Mouse (Mus musculus) heart, embryonic 11.5 days (tissue): ENCODE results near the gene Spaca4. TPM values are rescaled to one million over a fixed set of nuclear protein-coding genes. Genes with fewer than 3 reads are reported as not detected.
A peak's percentile ranks its signal among the peaks of the same experiment; 100 is the strongest.

ENCODE experiments used
- ATAC-seq: fragments of 200-750 bp; cut with Nextera tagmentation; replicated peaks from 2 replicates; pipeline ENCODE4 v1.8.0; 2017; ENCODE audit warnings: moderate library complexity; ENCODE audit not compliant: insufficient number of reproducible peaks, low FRiP score, low TSS enrichment
- H3K27ac ChIP-seq: fragments of 300-500 bp; sonication (generic); 2 replicates; pipeline ENCODE4 v1.5.1; 2014; ENCODE audit warnings: mild to moderate bottlenecking, low read depth, low read length
- H3K27me3 ChIP-seq: fragments of 300-500 bp; sonication (generic); 2 replicates; pipeline ENCODE4 v1.6.1; 2014; ENCODE audit warnings: mild to moderate bottlenecking, low read length, mixed read lengths; ENCODE audit not compliant: control insufficient read depth, insufficient read depth
- H3K36me3 ChIP-seq: fragments of 300-500 bp; sonication (generic); 2 replicates; pipeline ENCODE4 v1.6.1; 2014; ENCODE audit warnings: mild to moderate bottlenecking, low read length, moderate library complexity, mixed read lengths; ENCODE audit not compliant: control insufficient read depth, insufficient read depth
- H3K4me1 ChIP-seq: fragments of 300-500 bp; sonication (generic); 2 replicates; pipeline ENCODE4 v1.6.1; 2014; ENCODE audit warnings: low read length; ENCODE audit not compliant: control insufficient read depth, insufficient read depth
- H3K4me2 ChIP-seq: fragments of 300-500 bp; sonication (generic); 2 replicates; pipeline ENCODE4 v1.6.1; 2014; ENCODE audit warnings: mild to moderate bottlenecking, moderate library complexity
- H3K4me3 ChIP-seq: fragments of 300-500 bp; sonication (generic); 2 replicates; pipeline ENCODE4 v1.5.1; 2014; ENCODE audit warnings: low read depth, low read length
- H3K9ac ChIP-seq: fragments of 300-500 bp; sonication (generic); 2 replicates; pipeline ENCODE4 v1.6.1; 2014; ENCODE audit warnings: mild to moderate bottlenecking, low read depth, low read length, moderate library complexity
- H3K9me3 ChIP-seq: fragments of 300-500 bp; sonication (generic); replicated peaks from 2 replicates; pipeline ENCODE4 v1.6.1; 2016; ENCODE audit warnings: low read length; ENCODE audit not compliant: control insufficient read depth
- WGBS: fragments of 180-500 bp; shearing (Covaris S2); extraction: QIAGEN DNeasy Blood & Tissue Kit; methylation state at CpG from one replicate; pipeline ENCODE4 v1.1.7; 2014; ENCODE audit not compliant: insufficient replicate concordance; 5-methylcytosine and 5-hydroxymethylcytosine counted together
- polyA plus RNA-seq: library from polyadenylated mRNA; unstranded; fragments of >200 nt; fragmentation: Nextera tagmentation; extraction: Ambion mirVana; gene quantifications from 2 replicates; pipeline ENCODE4 v1.2.1, GENCODE M21; 2014

Spaca4 gene
- polyA plus RNA-seq, 1 experiment from 2014 or later: not detected

GRCm38 (mm10) chr7:45692364-45692763 lies 33.2 kb downstream of the Spaca4 start:
- H3K36me3 ChIP-seq: no peaks in the 10 kb centered on the region
- 49% methylated on average over 2 of the region's 2 CpGs for WGBS
- ATAC-seq: no peak

GRCm38 (mm10) chr7:45689800-45690199 lies 35.8 kb downstream of the Spaca4 start:
- no peaks in the 10 kb centered on the region for H3K27me3 ChIP-seq
- peak overlapping the region; percentile 17; the same call in 1 of the 2 replicates for H3K4me2 ChIP-seq
- peak overlapping the region; percentile 37 for H3K27ac ChIP-seq
- H3K9me3 ChIP-seq: no peaks in the 10 kb centered on the region
- no peak for ATAC-seq
- H3K9ac ChIP-seq: no peak overlapping the region
- no peaks in the 10 kb centered on the region for H3K36me3 ChIP-seq
- H3K4me3 ChIP-seq: no peak overlapping the region
- H3K4me1 ChIP-seq: peaks cover 20% of the 10 kb centered on the region
- WGBS: 24% methylated on average over 11 of the region's 11 CpGs

More at GRCm38 (mm10) chr7:45692364-45692763, 33.2 kb downstream of the Spaca4 start:
- H3K27me3 ChIP-seq: no peaks in the 10 kb centered on the region
- no peak overlapping the region for H3K9ac ChIP-seq
- no peak overlapping the region for H3K4me2 ChIP-seq
- no peaks in the 10 kb centered on the region for H3K9me3 ChIP-seq
- peaks cover 15% of the 10 kb centered on the region for H3K4me1 ChIP-seq
- no peak overlapping the region for H3K27ac ChIP-seq
- H3K4me3 ChIP-seq: no peak overlapping the region

DNA sequence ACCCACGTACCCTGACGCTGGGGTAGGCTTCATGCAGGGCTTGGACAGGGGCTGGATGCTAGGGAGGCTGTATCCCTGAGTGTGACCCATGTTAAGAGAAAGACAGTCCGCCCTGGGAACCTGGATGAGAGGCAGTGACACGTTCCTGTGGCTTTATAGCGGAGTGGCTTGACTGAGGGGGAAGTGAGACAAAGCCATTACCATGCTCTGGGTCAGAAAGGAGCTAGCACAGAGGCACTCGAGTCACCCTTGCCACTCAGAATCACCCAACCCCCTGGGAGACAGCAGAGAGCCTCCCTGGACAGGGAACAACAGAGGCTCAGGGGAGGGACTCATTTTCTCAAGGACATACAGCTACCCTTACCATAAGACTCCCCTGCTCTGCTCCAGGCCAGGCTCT lies 36.5 kb downstream of the Spaca4 start:
- Histone ChIP-seq H3K9me3 (no peaks in the 10 kb centered on the region), H3K27ac (no peak overlapping the region), H3K4me1 (peaks cover 20% of the 10 kb centered on the region), H3K4me2 (no peak overlapping the region), H3K27me3 (peaks cover 3% of the 10 kb centered on the region; the same call in 1 of the 2 replicates), H3K4me3 (no peak overlapping the region), H3K36me3 (no peaks in the 10 kb centered on the region), H3K9ac (no peak overlapping the region)
- no peak for ATAC-seq
- WGBS: 56% methylated on average over 6 of the region's 6 CpGs

GRCm38 (mm10) chr7:45686841-45687240 lies 38.8 kb downstream of the Spaca4 start:
- Histone ChIP-seq H3K36me3 (no peaks in the 10 kb centered on the region), H3K4me3 (no peak overlapping the region), H3K9ac (no peak overlapping the region), H3K4me1 (peaks cover 24% of the 10 kb centered on the region), H3K9me3 (no peaks in the 10 kb centered on the region), H3K4me2 (no peak overlapping the region), H3K27me3 (peaks cover 3% of the 10 kb centered on the region; the same call in 1 of the 2 replicates), H3K27ac (no peak overlapping the region)
- no peak for ATAC-seq
- 76% methylated on average over 3 of the region's 3 CpGs for WGBS

DNA sequence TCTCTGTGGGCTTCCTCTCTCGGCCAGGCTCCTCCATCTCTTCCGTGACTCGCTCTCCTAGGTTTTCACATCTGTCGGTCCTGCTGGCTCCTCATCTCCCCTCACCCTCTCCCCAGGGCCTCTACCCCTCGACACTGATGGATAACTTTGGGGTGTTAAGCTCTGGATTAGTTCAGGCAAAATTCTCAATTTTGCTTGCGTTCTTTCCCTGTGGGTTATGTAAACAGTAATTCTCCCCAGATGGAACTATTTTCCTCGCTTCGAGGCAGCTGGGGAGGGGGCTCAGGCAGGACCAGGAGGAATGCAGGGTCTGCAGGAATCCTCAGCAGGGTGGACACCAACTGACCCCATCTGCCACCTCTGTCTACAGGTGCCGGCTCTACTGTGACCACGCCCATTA lies 39.8 kb downstream of the Spaca4 start:
- Histone ChIP-seq H3K4me2 (no peak overlapping the region), H3K4me1 (peaks cover 24% of the 10 kb centered on the region), H3K9ac (no peak overlapping the region), H3K36me3 (no peaks in the 10 kb centered on the region), H3K9me3 (no peaks in the 10 kb centered on the region), H3K27ac (no peak overlapping the region), H3K4me3 (no peak overlapping the region), H3K27me3 (peaks cover 3% of the 10 kb centered on the region; the same call in 1 of the 2 replicates)
- ATAC-seq: no peak
- 51% methylated on average over 10 of the region's 10 CpGs for WGBS

- peaks cover 12% of the 10 kb centered on the region for H3K4me1 ChIP-seq
- no peak within 1 kb of the TSS for H3K27ac ChIP-seq
- H3K4me2 ChIP-seq: no peak within 1 kb of the TSS
- no peaks in the 10 kb centered on the region for H3K9me3 ChIP-seq
- H3K9ac ChIP-seq: 0 out of 2 replicates have a peak within 1 kb of the TSS, but pooled peaks have one; percentile 28
- 66% methylated on average over 7 of the region's 7 CpGs for WGBS
- peaks cover 3% of the 10 kb centered on the region; the same call in 1 of the 2 replicates for H3K27me3 ChIP-seq
- H3K36me3 ChIP-seq: no peaks in the 10 kb centered on the region
- H3K4me3 ChIP-seq: no peak within 1 kb of the TSS
- ATAC-seq: no peak
Measured at GRCm38 (mm10) chr7:45683396-45684050, 42.1 kb downstream of the Spaca4 start, which contains the start of gene Ntn5. Gene Ntn5, plus strand, starts transcription at chr7:45684022.

- no peaks in the 10 kb centered on the region for H3K9me3 ChIP-seq
- H3K27ac ChIP-seq: peak overlapping the region; percentile 47; the same call in 1 of the 2 replicates
- H3K9ac ChIP-seq: peak overlapping the region; percentile 69; the same call in 1 of the 2 replicates
- no peak overlapping the region for H3K4me3 ChIP-seq
- no peaks in the 10 kb centered on the region for H3K36me3 ChIP-seq
- peak overlapping the region; percentile 52 for H3K4me2 ChIP-seq
- ATAC-seq: peak; percentile 57
- peaks cover 3% of the 10 kb centered on the region; the same call in 1 of the 2 replicates for H3K27me3 ChIP-seq
- peaks cover 12% of the 10 kb centered on the region for H3K4me1 ChIP-seq
- 28% methylated on average over 14 of the region's 14 CpGs for WGBS
Measured at GRCm38 (mm10) chr7:45682144-45683126, 43.2 kb downstream of the Spaca4 start.

DNA sequence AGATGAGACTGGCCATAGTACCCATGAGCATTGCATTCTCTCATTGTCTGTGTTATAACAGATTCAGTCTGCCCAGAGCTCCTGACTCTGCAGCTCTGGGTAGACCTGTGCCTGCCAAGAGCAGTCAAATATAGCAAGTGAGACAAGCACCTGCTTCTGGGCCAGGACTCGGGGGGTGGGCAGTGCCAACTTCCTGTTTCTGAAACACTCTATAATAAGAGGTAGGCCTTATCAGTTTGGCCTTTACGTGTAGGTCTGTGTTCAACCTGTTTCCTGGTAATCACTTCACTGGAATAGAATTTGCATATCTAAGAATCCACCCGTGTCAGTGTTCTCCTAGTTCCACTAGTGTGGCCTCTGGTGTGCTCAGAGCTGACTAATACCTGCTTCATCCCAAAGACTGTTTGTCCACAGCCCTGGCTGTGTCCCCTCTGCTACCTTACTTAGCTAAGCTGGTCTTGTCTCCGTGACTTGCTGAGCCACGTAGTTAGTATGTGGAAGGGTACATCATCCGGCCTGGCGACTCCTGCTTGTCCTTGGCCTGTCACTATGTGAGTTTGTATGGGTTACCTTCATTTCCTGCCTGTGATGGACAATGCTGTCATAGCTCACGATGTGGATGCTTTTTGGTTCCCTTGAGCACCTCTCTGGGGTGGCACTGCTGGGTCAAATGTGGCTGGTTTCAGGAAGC lies 44.4 kb downstream of the Spaca4 start:
- Histone ChIP-seq H3K9me3 (no peaks in the 10 kb centered on the region), H3K4me1 (peaks cover 9% of the 10 kb centered on the region), H3K9ac (no peak overlapping the region), H3K4me3 (no peak overlapping the region), H3K27me3 (peaks cover 3% of the 10 kb centered on the region; the same call in 1 of the 2 replicates), H3K36me3 (no peaks in the 10 kb centered on the region), H3K27ac (no peak overlapping the region), H3K4me2 (no peak overlapping the region)
- no peak for ATAC-seq
- 72% methylated on average over 8 of the region's 8 CpGs for WGBS
